Mouse (Mus musculus): ENCODE results near the gene Camta1.

DNA sequence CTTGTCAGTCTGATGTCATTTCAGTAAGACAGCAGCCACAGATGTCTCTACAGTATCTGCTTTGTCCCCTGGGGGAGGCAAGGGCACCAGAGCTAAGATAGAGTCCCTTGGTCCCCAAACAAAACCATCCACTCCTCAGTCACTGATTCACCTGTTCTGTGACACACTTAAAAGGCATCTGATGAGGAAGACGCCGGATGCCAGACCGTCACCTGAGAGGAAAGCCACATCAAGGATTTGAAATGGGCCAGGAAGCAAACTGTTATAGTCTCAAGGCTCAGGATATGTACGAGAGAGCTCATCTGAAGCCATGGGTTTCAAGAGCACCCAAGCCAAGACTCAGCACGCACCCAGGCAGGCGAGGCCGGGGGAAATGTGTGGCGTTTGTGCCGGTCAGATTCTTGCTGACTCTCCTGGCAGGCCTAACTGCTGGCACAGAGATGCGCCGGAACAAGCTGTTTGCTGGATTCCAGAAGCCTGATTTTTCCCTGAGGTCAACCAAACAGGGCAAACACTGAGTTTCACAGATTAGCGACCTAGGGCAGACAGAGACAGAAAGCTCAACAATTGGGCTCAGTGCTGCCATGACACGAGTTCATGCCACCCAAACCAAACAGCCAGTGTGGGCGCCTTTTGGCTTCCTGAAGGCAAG is 958.5 kb downstream of the Camta1 start:
- no peak for TF ChIP-seq POLR2A (IDR thresholded peaks at IDR 0.05; ENCODE audit: control insufficient read depth, extremely low read depth, insufficient read depth, low read length, poor library complexity)
- TF ChIP-seq CTCF (IDR thresholded peaks at IDR 0.05; ENCODE audit: borderline replicate concordance, control insufficient read depth, extremely low read depth, insufficient read depth, low read length, poor library complexity): no peak
